Mouse (Mus musculus) lung, adult 2 months (tissue): ENCODE measurements at regions not wholly inside any gene's neighbourhood (a gene's known extent, or its start where the extent isn't known, plus 50 kb on each side); places are given as distances from the start of the nearest gene placed in this dataset.

Source experiments
- DNase-seq: peaks from one replicate; pipeline ENCODE4 v3.0.0; 2022
- H3K4me1 ChIP-seq: fragments of 200-500 bp; 2 replicates; pipeline ENCODE4 v1.6.1; 2011; ENCODE audit warnings: low read length; ENCODE audit not compliant: control insufficient read depth, insufficient read depth
- H3K4me3 ChIP-seq: fragments of 200-500 bp; replicated peaks from 2 replicates; pipeline ENCODE3; 2011; ENCODE audit warnings: low read depth, mild to moderate bottlenecking, control low read depth, low read length; ENCODE audit errors: extremely low read depth
- CTCF ChIP-seq: fragments of 200-500 bp; IDR thresholded peaks from 2 replicates; pipeline ENCODE4 v1.5.1; 2011; ENCODE audit warnings: mild to moderate bottlenecking, low read length, control low read depth; ENCODE audit not compliant: insufficient read depth
- POLR2A ChIP-seq: fragments of 200-500 bp; IDR thresholded peaks from 2 replicates; pipeline ENCODE4 v1.6.1; 2011; ENCODE audit warnings: low read depth, mild to moderate bottlenecking, control low read depth, low read length, borderline replicate concordance; ENCODE audit errors: extremely low read depth
- WGBS: fragments of 180-500 bp; shearing (Covaris S2); methylation state at CpG from one replicate; pipeline ENCODE4 v1.1.7; 2018; 5-methylcytosine and 5-hydroxymethylcytosine counted together

- no peak overlapping the region for H3K4me3 ChIP-seq
- DNase-seq = no peak
- WGBS = 85% methylated on average over 7 of the region's 7 CpGs
These were observed 51.6 kb upstream of the Lpp start for GRCm38 (mm10) chr16:24341736-24342135.

DNA sequence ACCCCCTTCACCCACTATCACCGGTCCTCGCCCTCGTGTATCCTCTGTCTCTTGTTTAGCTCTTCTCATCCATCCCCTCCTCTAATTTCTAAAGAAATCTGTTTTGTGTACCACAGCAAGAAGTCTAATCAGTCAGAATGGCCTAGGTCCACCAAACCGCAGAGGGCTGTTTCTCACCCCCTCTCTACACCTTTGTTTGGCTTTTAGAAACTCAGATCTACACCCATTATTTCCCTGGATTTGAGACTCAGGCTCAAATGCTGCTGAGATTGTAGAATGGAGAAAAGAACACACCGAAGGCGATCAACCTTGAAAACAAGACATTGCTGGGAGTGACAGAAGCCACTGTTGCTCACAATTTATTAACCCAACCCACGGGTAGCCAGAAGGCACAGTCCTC lies 52.7 kb upstream of the Lpp start:
- H3K4me1 ChIP-seq = no peaks in the 10 kb centered on the region
- TF ChIP-seq CTCF (no peak), POLR2A (no peak)
- WGBS = 88% methylated on average over 7 of the region's 7 CpGs
- H3K4me3 ChIP-seq = no peak overlapping the region
- no peak for DNase-seq

More at GRCm38 (mm10) chr16:24341736-24342135, 51.6 kb upstream of the Lpp start:
- TF ChIP-seq POLR2A (no peak), CTCF (no peak)
- H3K4me1 ChIP-seq = no peaks in the 10 kb centered on the region

DNA sequence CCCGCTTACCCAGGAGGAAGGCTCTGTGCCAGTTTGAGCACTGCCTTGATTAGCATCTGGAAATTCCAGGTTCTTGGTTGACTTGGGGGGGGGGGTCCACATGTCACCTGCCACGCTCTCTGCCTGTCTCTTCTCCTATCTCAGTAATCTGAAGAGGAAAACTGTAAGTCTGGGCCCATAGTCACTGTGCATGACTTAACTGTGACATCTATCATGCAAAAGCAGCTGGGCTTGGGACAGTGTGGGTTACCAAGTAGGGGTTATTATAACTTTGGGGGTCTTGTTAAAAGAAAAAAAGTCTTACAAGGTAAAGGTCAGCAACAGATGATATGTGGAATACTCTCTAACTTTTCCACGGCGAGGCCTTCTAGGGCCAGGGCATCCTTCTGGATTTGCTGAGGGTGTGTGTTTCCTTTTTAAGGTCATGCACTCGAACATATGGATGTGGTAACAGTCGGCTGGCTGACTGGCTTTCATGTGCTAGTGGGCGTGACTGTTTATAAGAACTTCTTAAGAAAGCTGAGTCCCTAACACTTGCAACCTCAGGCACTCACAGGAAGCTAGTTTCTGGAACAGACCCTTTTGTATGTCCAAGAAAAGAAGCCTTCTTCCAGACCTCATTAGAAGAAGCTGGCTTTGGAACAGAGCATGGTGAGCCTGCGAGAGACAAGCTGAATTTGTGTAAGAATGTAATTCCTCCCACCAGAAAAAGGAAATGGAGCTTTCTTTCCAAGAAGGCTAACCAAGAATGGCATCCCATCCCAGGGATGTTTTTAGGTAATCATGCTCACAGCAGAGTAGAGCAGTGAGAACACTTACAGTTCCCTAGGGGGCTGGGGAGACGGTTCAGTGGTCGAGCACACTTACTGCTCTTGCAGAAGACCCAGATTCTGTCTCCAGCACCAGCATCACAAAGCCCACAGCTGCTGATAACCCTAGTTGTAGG lies 53.7 kb upstream of the Lpp start:
- no peak for DNase-seq
- Histone ChIP-seq H3K4me3 (no peak overlapping the region), H3K4me1 (no peaks in the 10 kb centered on the region)
- no peak for TF ChIP-seq CTCF
- no peak for TF ChIP-seq POLR2A
- 42% methylated on average over 10 of the region's 10 CpGs for WGBS

- H3K4me3 ChIP-seq = no peak overlapping the region
- no peak for DNase-seq
- H3K4me1 ChIP-seq = no peaks in the 10 kb centered on the region; the same call in 1 of the 2 replicates
- TF ChIP-seq CTCF (no peak), POLR2A (no peak)
- 87% methylated on average over 7 of the region's 7 CpGs for WGBS
These were observed 54.9 kb upstream of the Lpp start for GRCm38 (mm10) chr16:24338404-24338803.

DNA sequence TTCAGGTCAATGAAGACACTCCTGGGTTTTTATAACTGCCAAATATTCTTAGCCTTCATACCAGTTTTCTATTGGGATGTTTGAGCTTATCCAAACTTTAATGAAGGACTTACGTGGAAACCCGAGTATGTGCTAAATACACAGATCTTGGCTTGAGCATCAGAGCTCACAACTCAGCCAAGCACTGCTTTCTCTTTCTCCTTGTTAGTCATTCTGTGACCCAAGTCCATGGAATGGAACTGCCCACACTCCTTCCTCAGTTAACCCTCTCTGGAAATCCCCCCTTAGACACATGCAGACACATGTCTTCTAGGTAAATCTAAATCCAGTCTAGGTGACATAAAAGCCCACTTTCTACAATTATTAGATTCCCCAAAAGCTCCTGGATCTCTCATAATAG lies 58.9 kb upstream of the Lpp start:
- no peak for DNase-seq
- 45% methylated on average over 2 of the region's 2 CpGs for WGBS
- TF ChIP-seq POLR2A = no peak
- no peak for TF ChIP-seq CTCF
- Histone ChIP-seq H3K4me3 (no peak overlapping the region), H3K4me1 (no peaks in the 10 kb centered on the region; the same call in 1 of the 2 replicates)

GRCm38 (mm10) chr16:24331446-24332020 lies 61.8 kb upstream of the Lpp start:
- no peak for DNase-seq
- Histone ChIP-seq H3K4me1 (no peaks in the 10 kb centered on the region; the same call in 1 of the 2 replicates), H3K4me3 (no peak overlapping the region)
- TF ChIP-seq CTCF (no peak), POLR2A (no peak)
- 79% methylated on average over 13 of the region's 13 CpGs for WGBS

GRCm38 (mm10) chr16:24326571-24326970 lies 66.7 kb upstream of the Lpp start:
- TF ChIP-seq POLR2A (no peak), CTCF (no peak)
- Histone ChIP-seq H3K4me3 (no peak overlapping the region), H3K4me1 (no peaks in the 10 kb centered on the region)
- 89% methylated on average over 4 of the region's 4 CpGs for WGBS
- DNase-seq = no peak

- DNase-seq = no peak
- H3K4me3 ChIP-seq = no peak overlapping the region
- WGBS = 72% methylated on average over 5 of the region's 5 CpGs
These were observed 67.3 kb upstream of the Lpp start for GRCm38 (mm10) chr16:24326046-24326445.

GRCm38 (mm10) chr16:24324917-24325316 lies 68.4 kb upstream of the Lpp start:
- H3K4me3 ChIP-seq = no peak overlapping the region
- H3K4me1 ChIP-seq = no peaks in the 10 kb centered on the region
- WGBS = 97% methylated on average over 2 of the region's 2 CpGs
- no peak for DNase-seq
- no peak for TF ChIP-seq CTCF
- TF ChIP-seq POLR2A = no peak

More at GRCm38 (mm10) chr16:24326046-24326445, 67.3 kb upstream of the Lpp start:
- no peak for TF ChIP-seq CTCF
- TF ChIP-seq POLR2A = no peak
- no peaks in the 10 kb centered on the region for H3K4me1 ChIP-seq

DNA sequence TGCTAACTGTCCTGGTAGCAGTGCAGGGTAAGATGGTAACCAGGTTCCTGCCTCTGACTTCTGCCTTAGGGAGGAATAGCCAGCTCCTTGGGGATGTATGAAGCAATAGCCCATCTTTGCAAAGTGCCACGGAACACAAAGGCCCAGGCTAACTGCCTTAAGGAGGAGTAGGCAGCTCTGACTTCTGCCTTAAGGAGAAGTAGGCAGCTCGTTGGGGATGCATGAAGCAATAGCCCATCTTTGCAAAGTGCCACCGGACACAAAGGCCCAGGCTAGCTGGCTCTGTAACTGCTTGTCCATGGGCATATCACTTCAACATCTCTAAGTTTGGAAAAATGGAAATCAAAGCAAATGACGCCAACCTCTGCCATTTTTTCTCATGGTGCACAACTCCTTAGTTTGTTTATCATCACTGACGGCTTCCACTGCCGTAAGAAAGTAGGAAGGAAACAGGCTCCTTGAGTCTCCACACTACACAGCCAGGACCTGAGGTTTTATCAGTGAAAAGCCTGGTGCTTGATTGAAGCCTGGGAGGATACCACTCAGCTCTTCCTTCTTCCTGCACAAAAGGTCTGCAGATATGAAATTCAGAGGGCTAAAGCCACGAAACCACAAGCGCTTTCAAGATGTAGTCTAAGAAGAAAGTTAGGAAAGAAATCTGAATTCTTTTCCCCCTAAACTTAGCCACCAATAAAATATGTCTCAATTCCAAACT lies 74.4 kb upstream of the Lpp start:
- DNase-seq = no peak
- WGBS = 70% methylated on average over 8 of the region's 8 CpGs
- TF ChIP-seq CTCF = no peak
- no peak for TF ChIP-seq POLR2A
- no peaks in the 10 kb centered on the region for H3K4me1 ChIP-seq
- no peak overlapping the region for H3K4me3 ChIP-seq
